Mouse (Mus musculus) kidney, postnatal 14 days (tissue): ENCODE data around the gene Gad2.

Experiments used
- DNase-seq: peaks from one replicate; pipeline ENCODE4 v3.0.0; 2022; ENCODE audit warnings: mixed read lengths

Gad2 gene

DNA sequence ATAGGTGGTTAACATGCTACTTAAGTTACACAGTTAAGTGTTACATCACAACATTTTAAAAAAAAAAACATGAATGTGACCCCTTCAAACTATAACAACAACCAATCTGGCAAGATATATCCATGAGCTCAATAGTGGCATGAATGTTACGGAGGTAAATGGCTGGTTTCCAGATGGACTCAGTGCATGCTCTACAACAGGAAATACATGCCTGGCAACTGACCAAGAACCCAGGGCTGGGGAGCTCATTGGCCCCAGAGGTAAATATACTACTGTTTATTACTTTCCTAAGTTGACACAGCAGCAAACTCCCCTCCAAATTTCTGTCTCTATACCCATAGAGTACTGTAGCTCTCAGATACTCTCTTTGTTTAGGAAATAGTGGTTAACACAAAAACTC is 26.4 kb downstream of the Gad2 start:
- no peak for DNase-seq

GRCm38 (mm10) chr2:22651826-22652225 is 29.8 kb downstream of the Gad2 start:
- DNase-seq, result no peak

- DNase-seq, result no peak
Measured at GRCm38 (mm10) chr2:22663731-22664130, 41.7 kb downstream of the Gad2 start.

DNA sequence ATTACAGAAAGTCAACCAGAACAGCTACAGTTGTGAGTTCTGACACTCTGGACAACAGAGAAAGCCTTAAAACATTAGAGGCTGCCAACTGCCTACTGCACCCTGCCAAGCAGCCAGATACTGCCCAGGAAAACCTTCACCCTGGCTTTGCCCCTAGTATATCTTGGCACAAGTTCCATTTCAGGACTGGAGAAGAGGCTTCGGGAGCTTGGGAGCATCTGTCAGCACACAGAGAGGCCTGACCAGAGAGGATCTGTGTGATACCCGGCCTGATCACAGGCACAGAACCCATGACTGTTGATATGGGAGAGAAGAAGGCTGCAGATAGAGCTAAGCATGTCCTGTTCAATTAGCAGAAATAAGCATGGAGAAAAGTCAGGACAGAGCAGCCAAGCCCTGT is 48.4 kb downstream of the Gad2 start:
- DNase-seq, result no peak

GRCm38 (mm10) chr2:22671348-22671747 is 49.3 kb downstream of the Gad2 start:
- DNase-seq, result no peak

GRCm38 (mm10) chr2:22677066-22677465 is 55.1 kb downstream of the Gad2 start:
- DNase-seq, result peak; percentile 5

DNA sequence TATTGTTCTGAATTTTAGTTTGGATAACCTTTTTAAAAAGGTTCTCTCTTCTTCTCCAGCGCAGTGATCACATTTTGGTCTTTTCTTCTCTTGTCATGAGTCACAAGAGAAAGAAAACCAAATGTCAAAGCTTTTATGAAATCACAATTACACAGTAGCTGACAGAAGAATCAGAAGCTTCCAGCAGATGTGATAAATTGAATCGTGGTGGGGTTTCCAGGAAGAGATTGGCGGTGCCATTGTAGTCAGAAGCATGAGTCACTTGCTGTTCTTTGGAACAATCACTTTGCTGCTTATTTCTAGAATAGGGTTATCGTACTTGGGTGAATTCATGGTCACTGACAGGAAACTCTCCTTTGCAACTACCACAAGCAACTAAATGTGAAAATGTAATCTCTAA is 57.9 kb downstream of the Gad2 start:
- DNase-seq, result no peak

DNA sequence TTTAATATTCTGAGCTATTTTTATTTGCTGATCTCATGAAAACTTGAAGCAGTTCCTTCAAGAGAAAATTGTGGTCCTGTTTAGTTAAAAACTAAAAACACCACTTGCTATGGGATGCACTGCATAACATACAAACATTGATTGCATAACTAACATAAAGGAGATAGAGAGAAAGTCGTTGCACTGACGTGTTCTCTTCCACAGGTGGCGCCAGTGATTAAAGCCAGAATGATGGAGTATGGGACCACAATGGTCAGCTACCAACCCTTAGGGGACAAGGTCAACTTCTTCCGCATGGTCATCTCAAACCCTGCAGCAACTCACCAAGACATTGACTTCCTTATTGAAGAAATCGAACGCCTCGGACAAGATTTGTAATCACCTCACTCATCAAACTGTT is 68.0 kb downstream of the Gad2 start:
- DNase-seq, result no peak

DNA sequence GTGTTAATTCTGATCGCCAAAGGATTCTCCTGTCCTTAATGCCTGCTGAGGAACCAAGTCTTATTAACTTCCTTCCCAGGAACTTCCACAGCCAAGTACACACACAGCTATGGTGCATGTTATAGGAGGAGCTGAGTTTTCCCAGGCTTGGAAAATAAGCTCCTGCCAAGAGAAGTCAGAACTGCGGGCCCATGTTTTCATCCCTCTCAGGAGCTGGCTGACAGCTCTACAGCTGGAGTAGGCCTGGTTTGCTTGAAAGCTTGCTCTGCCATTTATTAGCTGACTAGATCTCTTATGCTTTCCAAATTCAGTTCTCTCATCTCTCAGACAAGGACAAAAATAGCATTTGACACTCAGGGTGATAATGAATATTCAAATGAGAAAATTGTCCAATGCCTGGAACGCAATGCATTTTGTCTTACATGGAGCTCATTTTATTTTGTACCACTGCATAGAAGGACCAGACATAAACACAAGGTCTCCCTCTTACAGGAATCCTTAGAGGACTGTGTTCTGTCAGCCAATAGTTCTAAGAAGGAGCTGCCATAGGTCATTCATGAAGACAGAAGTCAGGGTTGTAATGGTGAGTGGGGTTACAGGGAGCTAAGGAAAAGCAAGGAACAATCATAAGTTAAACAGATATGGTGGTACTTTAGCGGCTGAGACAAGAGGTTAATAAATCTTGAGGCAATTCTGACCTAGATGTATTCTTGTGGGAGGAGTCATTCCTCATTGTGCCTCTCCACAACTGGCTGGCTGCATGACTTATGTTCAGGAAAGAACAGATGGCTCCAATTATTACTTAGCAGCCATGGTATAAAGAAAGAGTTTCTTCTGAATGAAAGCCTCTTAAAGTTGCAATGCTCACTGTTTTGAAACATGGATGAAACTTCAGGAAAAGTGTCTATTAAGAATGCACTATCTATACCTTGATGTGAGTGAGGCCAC is 83.0 kb downstream of the Gad2 start:
- peak; percentile 1 for DNase-seq

DNA sequence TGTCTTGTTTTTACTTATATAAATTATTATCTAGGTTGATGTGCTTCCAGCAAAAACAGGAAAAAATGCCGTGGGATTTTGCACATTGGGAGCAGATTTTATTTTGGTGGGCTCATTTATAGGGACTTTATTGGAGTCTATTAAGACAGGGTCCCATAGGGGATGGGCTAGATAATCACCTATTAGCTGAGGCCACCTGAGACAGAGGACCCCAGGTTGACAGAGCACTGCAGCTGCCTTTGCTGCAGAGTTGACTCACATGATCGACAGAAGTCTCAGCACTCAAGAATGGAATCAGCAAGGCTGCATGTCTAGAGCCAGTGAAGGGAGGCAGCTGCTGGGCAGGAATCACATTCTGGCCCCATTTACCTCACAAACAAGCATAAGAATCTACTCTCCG is 84.2 kb downstream of the Gad2 start:
- no peak for DNase-seq

DNA sequence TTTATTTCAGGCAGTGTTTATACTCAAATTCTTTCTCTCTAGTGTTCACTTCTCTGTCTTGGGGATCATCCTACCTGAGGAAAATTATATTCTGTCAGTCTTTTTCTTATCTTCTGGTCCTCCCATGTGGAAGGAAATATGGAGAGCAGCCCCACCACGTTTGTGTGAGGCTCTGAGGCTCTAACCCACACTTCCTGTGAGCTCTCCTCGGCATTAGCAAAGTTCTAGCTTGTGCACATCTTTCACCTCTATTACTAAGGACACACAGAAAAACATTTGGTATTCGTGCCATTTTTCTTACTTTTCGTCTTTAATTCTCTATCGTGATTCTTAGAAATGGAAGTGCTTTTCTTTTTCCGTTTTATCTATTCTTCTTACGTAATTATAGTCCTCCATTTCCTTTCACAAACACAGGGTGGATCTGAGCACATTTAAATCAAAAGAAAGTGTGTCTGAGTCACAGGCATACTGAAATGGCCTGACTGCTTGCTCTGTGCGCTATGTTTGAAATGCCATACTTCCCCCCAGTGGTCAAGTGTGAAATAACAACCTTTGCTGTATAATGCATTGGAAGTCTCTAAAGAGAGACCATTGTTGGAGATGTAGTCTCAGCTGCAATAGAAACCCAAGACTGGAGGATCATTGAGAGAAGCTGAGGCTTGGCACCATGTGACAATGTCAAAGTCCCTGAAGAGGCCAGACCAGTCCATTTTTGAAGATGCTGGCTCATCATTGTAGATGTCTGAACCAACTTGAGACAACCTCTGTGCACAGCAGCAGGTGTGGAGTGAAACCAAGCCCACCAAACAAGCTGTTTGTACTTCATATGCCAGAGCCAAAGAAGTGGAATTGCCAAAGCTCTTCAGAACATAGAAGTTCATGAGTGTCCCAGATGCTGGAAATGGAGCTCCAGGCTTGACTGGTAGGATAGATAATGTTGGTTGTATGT is 99.8 kb downstream of the Gad2 start:
- DNase-seq, result peak; percentile 74

GRCm38 (mm10) chr2:22723927-22724534 is 102.0 kb downstream of the Gad2 start:
- no peak for DNase-seq

DNA sequence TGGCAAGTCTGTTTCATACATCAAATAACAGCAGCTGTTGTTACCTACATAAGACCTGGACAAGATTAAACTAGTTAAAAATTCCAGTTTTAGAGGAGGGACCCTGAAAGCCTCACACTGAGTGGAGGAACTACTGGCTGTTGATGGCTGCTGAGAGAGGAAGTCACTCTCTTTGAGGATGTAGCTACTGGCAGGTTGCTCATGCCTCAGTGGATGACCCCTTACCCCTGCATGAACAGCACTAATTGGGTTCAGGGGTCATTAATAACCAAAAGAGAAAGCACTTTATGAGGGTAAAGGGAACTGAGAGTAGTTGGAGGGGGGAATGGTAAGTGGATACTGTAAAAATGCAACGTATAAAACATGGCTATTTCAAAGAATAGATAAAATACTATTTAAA is 105.1 kb downstream of the Gad2 start:
- no peak for DNase-seq

- DNase-seq, result no peak
Measured at GRCm38 (mm10) chr2:22736134-22736533, 114.1 kb downstream of the Gad2 start.

DNA sequence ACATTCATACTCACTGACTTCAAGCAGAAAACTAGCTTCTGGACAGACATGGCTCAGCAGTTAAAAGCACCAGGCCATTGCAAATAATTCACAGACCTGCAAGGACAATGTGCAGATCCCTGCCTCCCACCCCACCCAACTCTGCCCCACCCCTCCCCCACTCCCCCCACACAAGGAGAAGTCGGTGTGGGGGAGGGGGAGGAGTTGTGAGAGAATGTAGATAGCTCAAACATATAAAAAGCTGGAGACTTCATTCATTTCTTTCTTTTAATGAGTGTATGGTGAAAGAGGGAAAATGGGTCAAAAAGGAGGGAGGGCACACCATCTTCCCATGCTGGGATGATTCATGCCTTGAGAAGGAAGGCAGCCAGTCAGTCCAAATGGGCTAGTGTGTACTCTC is 117.4 kb downstream of the Gad2 start:
- DNase-seq, result peak; percentile 13

GRCm38 (mm10) chr2:22740441-22740840 is 118.4 kb downstream of the Gad2 start:
- DNase-seq, result no peak

DNA sequence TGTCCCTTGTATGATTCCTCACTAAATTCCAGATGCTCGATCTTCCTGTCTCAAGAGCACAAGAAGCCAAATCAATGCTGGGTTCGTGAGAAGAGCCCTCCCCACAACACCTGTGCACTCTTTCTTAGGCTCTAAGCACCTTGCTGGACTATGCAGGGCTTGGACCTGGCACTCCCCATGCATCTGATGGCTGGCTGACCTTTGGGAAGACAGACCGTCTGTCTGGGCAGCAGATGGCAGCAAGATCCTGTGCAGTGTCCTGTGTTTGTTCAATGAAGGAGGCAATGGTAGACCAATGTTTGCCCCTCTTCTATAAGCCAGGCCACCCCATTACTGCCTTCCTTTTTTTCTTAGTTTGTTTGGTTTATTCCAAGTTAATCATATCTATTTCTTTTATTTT is 119.2 kb downstream of the Gad2 start:
- peak; percentile 9 for DNase-seq
